Mouse (Mus musculus) urinary bladder, postnatal 36 days (tissue): ENCODE measurements around the gene Olfr305.
"Not testable (repeated sequence)": the region's sequence is repeated elsewhere in the genome, so short reads cannot be mapped to it uniquely, and the experiment has no call there.

Source experiments
- DNase-seq, 2 experiments: peaks; one replicate each; pipeline ENCODE4 v3.0.0; 2022; ENCODE audit warnings: low spot score in 2 of 2, mixed read lengths in 1 of 2

The Olfr305 gene

DNA sequence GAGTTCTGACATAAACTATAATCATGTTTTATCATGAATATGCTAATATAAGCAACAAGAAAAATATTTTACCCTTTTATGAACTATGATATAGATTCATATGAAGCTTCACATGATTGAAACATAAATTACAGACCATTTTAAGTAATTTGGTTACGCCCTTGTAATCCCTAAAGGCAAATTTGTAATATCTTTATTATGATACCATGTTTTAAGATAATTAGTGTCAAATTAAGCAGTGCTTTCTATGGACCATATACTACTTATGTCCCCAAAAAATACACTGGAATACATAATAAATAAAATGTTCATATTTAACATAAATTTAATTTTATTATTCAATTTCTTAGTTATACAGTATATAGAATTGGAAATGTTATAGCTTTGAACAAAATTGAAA lies at the start of gene Olfr305:
TSS of gene Olfr305 (minus strand) at position 101 of the 400 bp plus-strand sequence.
- DNase-seq = no peak

DNA sequence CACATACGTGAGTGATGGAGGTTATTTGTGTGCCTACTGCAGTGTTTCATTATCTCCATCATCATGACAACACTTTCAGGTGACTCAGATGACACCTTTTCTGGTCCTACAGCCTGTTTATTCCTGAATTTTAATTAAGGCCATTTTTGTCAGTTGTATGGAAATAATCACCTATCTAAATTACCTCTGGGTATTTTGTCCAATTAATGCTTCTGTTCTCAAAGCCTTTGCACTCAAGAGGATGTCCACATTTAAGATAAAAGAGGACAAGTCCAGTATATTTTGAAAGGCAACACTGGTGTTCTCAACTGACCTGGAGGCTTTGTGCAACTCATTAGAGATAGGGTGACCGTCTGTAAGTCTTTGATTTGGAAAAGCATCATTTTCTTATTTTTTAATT lies 36.8 kb upstream of the Olfr305 start, which contains the start of gene Olfr301:
TSS of gene Olfr301 (plus strand) at position 301 of the 400 bp plus-strand sequence.
- DNase-seq = no peak

DNA sequence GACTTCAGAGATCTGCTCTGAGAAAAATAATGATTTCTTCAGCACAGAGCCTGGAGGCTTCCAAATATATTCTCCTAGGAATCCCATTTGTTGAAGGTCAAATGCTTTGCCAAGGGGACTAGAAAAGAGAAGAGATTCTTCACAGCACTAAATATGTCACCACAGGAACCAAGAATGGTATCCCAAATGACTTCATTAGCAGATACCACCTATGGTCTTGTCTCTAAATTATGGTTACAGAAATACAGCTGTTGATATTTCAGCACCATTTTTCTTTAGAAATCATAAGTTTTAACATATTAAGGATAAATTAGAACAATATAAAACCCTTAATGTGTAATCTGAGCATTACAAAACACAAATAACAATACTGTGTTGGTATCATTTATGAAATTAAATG lies 31.0 kb upstream of the Olfr305 start, which contains the start of gene Olfr303:
TSS of gene Olfr303 (minus strand) at position 101 of the 400 bp plus-strand sequence.
- DNase-seq = no peak

DNA sequence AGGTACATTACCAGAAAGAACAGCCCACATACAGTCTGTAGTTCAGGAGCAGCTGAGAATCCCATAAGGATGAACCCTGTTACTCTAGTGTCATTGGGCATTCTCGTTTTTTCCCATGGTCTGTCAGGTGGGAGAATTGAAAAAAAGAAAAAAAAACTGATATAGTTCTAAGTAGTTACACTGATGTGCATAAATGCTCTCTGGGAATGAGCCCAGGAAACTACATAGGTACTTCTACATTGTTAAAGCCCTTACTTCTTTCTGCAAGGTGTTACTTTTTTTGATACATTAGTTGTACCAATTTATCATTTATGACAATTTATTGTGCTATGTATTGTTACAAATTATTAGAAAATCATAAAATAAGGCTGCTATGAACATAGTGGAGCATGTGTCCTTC lies 19.8 kb upstream of the Olfr305 start, which contains the start of gene Olfr304:
TSS of gene Olfr304 (minus strand) at position 101 of the 400 bp plus-strand sequence.
- DNase-seq = no peak

DNA sequence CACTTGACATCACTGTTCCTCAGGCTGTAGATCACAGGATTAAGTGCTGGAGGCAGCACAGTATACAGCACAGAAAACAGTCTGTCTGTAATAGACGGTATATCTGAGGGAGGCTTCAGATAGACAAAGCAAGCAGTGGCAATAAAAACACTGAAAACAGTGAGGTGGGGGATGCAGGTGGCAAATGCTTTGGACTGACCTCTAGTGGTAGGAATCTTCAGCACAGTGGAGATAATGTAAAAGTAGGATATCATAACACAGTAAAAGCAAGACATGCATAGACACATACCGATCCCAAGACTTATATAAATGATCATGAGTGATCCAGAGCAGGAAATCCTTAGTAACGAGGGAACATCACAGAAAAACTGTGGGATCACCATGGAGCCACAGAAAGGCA lies 19.0 kb upstream of the Olfr305 start:
- DNase-seq = no peak

DNA sequence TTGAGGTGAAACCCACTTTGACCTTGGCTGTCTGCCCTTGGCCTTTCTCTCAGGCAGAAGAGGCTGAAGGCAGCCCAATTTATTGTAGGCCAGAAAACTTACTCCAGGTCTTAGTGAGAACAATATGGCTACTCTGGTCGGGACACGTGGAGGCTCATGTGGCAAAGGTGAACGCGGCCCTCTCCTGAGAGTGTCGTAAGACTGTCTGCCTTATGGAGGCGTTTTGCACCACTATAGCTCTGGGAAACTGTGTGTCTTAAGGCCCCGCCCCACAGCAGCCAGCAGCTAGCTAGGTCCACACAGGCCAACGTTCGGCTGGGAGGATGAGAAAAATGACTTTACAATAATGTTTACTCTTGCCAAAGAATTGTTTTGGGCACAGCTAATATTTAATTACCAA lies 20.4 kb downstream of the Olfr305 start:
- not testable (repeated sequence) for DNase-seq

DNA sequence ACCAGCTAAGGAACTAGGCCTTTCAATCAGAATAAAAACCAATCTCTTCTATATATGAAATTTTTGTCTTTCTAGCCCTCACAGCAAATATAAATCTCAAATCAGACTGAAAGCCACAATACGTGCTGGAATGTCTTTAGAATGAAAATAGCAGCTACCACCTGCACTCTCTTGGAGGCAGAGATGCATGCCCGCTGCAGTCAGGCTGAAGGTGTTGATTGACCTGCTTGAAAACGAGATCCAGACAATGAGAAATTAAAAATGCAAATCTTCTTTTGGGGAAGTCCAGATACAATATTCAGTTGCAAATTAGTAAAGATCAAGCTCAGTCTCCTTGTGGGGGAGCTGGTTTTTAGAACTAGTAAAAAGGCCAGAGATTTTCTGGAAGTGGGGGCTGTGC lies 22.5 kb downstream of the Olfr305 start:
- DNase-seq = no peak

DNA sequence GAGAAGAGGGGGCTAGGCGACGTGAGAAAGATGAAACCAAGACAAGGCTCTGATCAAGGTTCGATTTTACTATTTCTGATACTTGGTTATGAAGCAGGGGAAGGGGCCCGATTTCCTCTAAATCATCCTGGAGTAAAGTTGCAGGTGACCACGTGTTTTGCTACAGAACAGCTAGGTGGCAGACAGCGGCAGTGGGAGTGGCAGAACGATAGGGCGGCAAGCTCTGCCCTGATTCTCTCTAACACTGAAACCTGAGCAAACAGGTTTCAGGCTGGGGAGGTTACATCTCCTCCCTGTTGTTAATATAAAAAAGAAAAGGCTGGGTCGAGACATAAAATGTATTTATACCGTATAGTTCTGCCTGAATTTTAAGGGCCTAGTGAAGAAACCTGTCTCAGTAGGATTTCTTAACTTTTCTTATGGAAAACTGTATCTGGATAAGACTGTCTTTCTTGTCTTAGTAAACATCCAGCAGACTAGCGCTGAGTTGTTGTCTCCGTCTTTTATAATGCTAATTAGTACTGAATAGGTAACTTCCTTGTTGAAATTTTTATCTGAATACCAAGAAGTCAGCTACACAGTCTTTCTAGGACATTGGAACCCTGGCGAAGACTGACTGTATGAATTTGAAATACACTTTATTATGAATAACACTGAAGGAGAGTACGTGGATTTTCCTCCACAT lies 23.7 kb downstream of the Olfr305 start:
- DNase-seq = no peak

DNA sequence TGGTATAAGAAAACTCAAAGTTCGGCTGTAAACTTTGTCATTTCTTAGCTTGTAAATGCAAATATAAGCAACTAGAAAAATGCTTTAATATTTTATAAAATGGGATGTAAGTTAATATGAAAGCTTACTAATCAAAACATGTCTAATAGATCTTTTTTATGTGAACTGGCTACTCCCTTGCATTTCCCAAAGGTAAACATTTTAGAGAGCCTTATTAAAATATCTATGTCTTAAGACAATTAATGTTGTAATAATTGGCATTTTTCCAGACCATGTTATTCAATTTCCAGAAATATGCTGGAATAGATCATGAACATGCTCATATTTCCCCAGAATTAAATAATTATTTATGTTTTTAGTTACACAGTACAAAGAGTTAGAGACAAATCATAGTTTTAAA lies 29.2 kb downstream of the Olfr305 start, which contains the start of gene Olfr307:
TSS of gene Olfr307 (minus strand) at position 101 of the 400 bp plus-strand sequence.
- no peak for DNase-seq

DNA sequence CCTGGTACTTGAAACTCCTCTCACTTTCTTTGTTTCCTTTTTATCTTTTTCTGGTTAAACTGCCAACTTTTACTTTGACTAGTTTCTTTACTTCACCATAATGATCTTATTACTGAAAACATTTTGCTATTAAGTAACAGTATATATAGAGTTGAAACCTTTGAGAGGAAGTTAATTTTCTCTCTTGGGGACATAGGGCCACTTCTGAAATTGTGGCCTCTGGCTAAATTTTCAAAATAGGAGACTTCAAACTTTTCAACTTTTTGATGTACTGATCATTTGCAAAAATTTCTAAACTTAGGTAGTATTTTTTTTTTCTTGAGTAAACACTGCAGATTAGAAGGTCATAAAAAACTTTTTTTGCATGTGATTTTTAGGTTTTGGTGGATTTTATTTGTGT lies 41.2 kb downstream of the Olfr305 start, which contains the start of gene Olfr308:
TSS of gene Olfr308 (minus strand) at position 101 of the 400 bp plus-strand sequence.
- DNase-seq = no peak

DNA sequence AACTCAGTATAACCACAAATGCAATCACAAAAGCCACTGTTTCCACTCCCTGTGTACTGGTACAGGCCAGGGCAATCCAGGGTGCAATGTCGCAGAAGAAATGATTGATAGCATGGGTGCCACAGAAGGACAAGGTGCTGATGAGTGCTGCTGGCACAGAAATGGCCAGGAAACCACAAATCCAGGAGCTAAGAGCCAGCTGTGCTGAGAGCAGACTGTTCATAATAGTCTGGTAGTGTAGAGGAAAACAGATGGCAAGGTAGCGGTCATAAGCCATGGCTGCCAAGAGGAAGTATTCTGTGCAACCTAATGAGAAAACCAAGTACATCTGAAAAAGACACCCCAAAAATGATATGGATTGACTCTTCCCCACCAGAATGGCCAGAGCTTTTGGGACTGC lies 45.4 kb downstream of the Olfr305 start:
- DNase-seq = no peak

DNA sequence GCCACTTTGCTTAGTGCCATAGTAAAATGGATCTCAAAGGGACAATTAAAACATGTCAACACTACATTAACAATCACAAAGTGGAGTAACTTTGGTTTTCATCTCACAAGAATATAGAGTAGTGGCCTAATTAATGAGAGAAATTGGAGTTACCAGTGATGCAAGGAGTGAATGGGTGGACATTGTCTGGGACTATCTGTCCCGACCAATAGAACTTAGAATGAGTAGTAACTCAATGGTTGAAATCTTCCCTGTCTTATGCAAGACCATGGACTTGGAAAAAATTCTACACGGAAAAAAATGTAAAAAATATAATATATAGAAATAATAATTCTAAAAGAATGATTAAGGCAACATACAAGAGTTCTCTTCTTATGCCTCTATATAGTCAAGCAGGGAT lies 53.1 kb downstream of the Olfr305 start, which contains the start of gene Olfr309:
TSS of gene Olfr309 (minus strand) at position 101 of the 400 bp plus-strand sequence.
- DNase-seq = no peak
